Mouse (Mus musculus): Measurements from ENCODE around the gene Mospd3.

DNA sequence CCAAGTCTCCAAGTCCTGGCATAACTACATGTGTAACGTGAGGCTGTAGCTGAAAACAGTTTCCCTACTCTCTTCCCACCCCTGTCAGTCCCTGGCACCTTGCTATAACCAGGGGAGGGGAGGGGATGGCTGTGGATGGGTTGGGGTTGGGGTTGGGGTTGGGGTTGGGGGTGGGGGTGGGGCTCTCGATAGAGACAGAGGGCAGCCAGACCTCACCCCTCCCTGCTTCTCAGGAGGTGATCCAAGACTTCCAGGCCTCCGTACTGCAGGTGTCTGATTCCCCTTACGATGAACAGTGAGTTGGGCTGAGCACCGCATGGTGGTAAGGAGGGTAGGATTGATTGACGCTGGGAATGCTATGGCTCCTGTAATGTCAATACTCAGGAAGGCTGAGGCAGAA, 35.1 kb downstream of the Mospd3 start:
- no peak for TF ChIP-seq CTCF (IDR thresholded peaks at IDR 0.05; ENCODE audit: low read depth)
- no peak for TF ChIP-seq EP300 (IDR thresholded peaks at IDR 0.05; ENCODE audit: low read depth)

Measured in liver, embryonic 14.5 days (tissue).